27 mouse cellular contexts compared by ENCODE assay signal in genomic region chr19:58422916-58423493, GRCm38 (mm10). TPM values are rescaled to one million over a fixed set of nuclear protein-coding genes. Genes with fewer than 3 reads are reported as not detected.
DNase-seq lines count a peak whose midpoint lies in the region; ATAC-seq and TF ChIP-seq lines count a peak whose summit lies in the region.
"Had no signal": no experiment of that assay in that cellular context is flagged by ENCODE, and none has a peak within 500 bp of the region (broad histone marks: within the 10 kb centered on the region; RNA-seq: fewer than 3 reads in every experiment).

No protein-coding gene starts in this region.

- H3K36me3 ChIP-seq in hindbrain, postnatal 0 days (ENCODE audit: insufficient read depth, low read length): no peaks in the 10 kb centered on the region
- no peaks in the 10 kb centered on the region for H3K36me3 ChIP-seq in hindbrain, embryonic 11.5 days (ENCODE audit: control insufficient read depth, insufficient read depth, low read length)
- H3K36me3 ChIP-seq in limb, embryonic 10.5 days: no peaks in the 10 kb centered on the region
- H3K36me3 ChIP-seq: limb, embryonic 13.5 days; lung, embryonic 15.5 days had no signal

- no peak for TF ChIP-seq CTCF in hindbrain, postnatal 0 days (IDR thresholded peaks at IDR 0.05; ENCODE audit: low read depth)

- WGBS in hindbrain, postnatal 0 days: 85% methylated on average over 4 of the region's 4 CpGs
- 87% methylated on average over 4 of the region's 4 CpGs for WGBS in hindbrain, embryonic 11.5 days
- 98% methylated on average over 4 of the region's 4 CpGs for WGBS in limb, embryonic 10.5 days

- no peaks in the 10 kb centered on the region for H3K9me3 ChIP-seq in hindbrain, postnatal 0 days (ENCODE audit: low read length)
- no peaks in the 10 kb centered on the region for H3K9me3 ChIP-seq in hindbrain, embryonic 11.5 days (ENCODE audit: control insufficient read depth, low read length)
- no peaks in the 10 kb centered on the region for H3K9me3 ChIP-seq in limb, embryonic 10.5 days (replicated peaks)
- H3K9me3 ChIP-seq: kidney, embryonic 15.5 days; limb, embryonic 13.5 days; lung, embryonic 15.5 days; midbrain, embryonic 12.5 days had no signal

- intact Hi-C loops in heart, postnatal 25 days (cut with DNase I): no loop called here

- no peaks in the 10 kb centered on the region for H3K4me1 ChIP-seq in hindbrain, postnatal 0 days (ENCODE audit: insufficient read depth, low read length)
- no peaks in the 10 kb centered on the region for H3K4me1 ChIP-seq in hindbrain, embryonic 11.5 days (replicated peaks; ENCODE audit: control insufficient read depth, insufficient read depth, low read length)
- H3K4me1 ChIP-seq in limb, embryonic 10.5 days: peaks cover 19% of the 10 kb centered on the region
- H3K4me1 ChIP-seq: megakaryocyte, embryonic 14.5 days; midbrain, embryonic 12.5 days had no signal

- H3K27ac ChIP-seq in hindbrain, postnatal 0 days: no peak overlapping the region
- no peak overlapping the region for H3K27ac ChIP-seq in hindbrain, embryonic 11.5 days (ENCODE audit: low read depth, low read length)
- H3K27ac ChIP-seq in limb, embryonic 10.5 days: no peak overlapping the region
- H3K27ac ChIP-seq: gastrocnemius, adult 2 months; kidney, embryonic 15.5 days; limb, embryonic 13.5 days; lung, embryonic 15.5 days; midbrain, embryonic 12.5 days had no signal

- no peak for ATAC-seq in hindbrain, postnatal 0 days
- ATAC-seq in hindbrain, embryonic 11.5 days (ENCODE audit: low FRiP score): no peak
- ATAC-seq: forebrain, embryonic 16.5 days; inflammation-experienced regulatory T-cells, adult 6 months had no signal

- no peaks in the 10 kb centered on the region for H3K27me3 ChIP-seq in hindbrain, postnatal 0 days (ENCODE audit: insufficient read depth, low read length)
- H3K27me3 ChIP-seq in hindbrain, embryonic 11.5 days (ENCODE audit: control insufficient read depth, insufficient read depth, low read length): no peaks in the 10 kb centered on the region
- no peaks in the 10 kb centered on the region for H3K27me3 ChIP-seq in limb, embryonic 10.5 days (ENCODE audit: low read depth, poor library complexity, severe bottlenecking)
- H3K27me3 ChIP-seq: kidney, embryonic 15.5 days; limb, embryonic 13.5 days; lung, embryonic 15.5 days; megakaryocyte, embryonic 14.5 days; midbrain, embryonic 12.5 days had no signal

- DNase-seq in heart, adult 11 months: peak; percentile 96
- DNase-seq in heart, postnatal 25 days (ENCODE audit: low spot score): no peak
- peak; percentile 42 for DNase-seq in hindbrain, postnatal 0 days (ENCODE audit: low spot score)
- no peak for DNase-seq in hindbrain, embryonic 11.5 days (ENCODE audit: low spot score)
- DNase-seq in NIH3T3 (ENCODE audit: low read depth): peak; percentile 13
- peak; percentile 11 for DNase-seq in skeletal muscle tissue, adult 2 months (ENCODE audit: low read depth, low spot score)
- no peak for DNase-seq in limb, embryonic 10.5 days (ENCODE audit: low spot score)
- DNase-seq: adrenal gland, postnatal 10 days; B cell, adult 2 months; cerebellum, adult 11 months; cerebellum, adult 9-11 months; gastrocnemius, adult 2 months; kidney, adult 18-20 months; kidney, postnatal 25 days; lung, postnatal 4 days; right cerebral cortex, postnatal 14 days; thymus, postnatal 14 days had no signal

- no peak overlapping the region for H3K4me3 ChIP-seq in hindbrain, postnatal 0 days (ENCODE audit: low read length)
- no peak overlapping the region for H3K4me3 ChIP-seq in hindbrain, embryonic 11.5 days (ENCODE audit: low read depth, low read length)
- no peak overlapping the region for H3K4me3 ChIP-seq in limb, embryonic 10.5 days
- H3K4me3 ChIP-seq: gastrocnemius, adult 2 months; kidney, embryonic 15.5 days; limb, embryonic 13.5 days; lung, embryonic 15.5 days; megakaryocyte, embryonic 14.5 days; midbrain, embryonic 12.5 days had no signal

- no peak overlapping the region for H3K4me2 ChIP-seq in hindbrain, postnatal 0 days (ENCODE audit: low read depth, low read length)
- H3K4me2 ChIP-seq in hindbrain, embryonic 11.5 days (replicated peaks; ENCODE audit: low read depth, low read length): no peak overlapping the region
- H3K4me2 ChIP-seq: hindbrain, embryonic 14.5 days; kidney, embryonic 15.5 days; limb, embryonic 13.5 days; liver, embryonic 11.5 days; lung, embryonic 15.5 days; midbrain, embryonic 12.5 days had no signal

- no peak overlapping the region for H3K9ac ChIP-seq in hindbrain, postnatal 0 days (replicated peaks; ENCODE audit: low read length)
- H3K9ac ChIP-seq in hindbrain, embryonic 11.5 days (ENCODE audit: low read depth, low read length): no peak overlapping the region
- H3K9ac ChIP-seq: hindbrain, embryonic 14.5 days; kidney, embryonic 15.5 days; limb, embryonic 13.5 days; lung, embryonic 15.5 days; midbrain, embryonic 12.5 days had no signal

RNA-seq across cellular contexts. Expression of gene Gfra1, which starts 32.7 kb away (rescaled TPM):
- total RNA-seq in heart, postnatal 25 days (2021): 1 to 10 TPM; 3.5 to 3.6 TPM
- 59.8 and 63.9 TPM in 2 replicates for total RNA-seq in hindbrain, postnatal 0 days (2014; rRNA removed)
- 31.4 and 32.3 TPM in 2 replicates for polyA plus RNA-seq in hindbrain, postnatal 0 days (2015; fragmentation: Nextera tagmentation; extraction: Ambion mirVana)
- polyA plus RNA-seq in hindbrain, embryonic 11.5 days (2014; fragmentation: Nextera tagmentation; extraction: Ambion mirVana): 30.6 and 42.2 TPM in 2 replicates
- 3.0 and 5.1 TPM in 2 replicates for polyA plus RNA-seq in limb, embryonic 10.5 days (2016; fragmentation: Nextera tagmentation; extraction: Ambion mirVana)
- total RNA-seq: monocyte, adult 5-6 weeks had no signal

Comparison
In these comparisons a context has a peak if more than half of its experiments do, and no peak if none do; other contexts are left out.
1. DNase-seq: peak in heart, adult 11 months (single experiment), hindbrain, postnatal 0 days (single experiment), NIH3T3 (single experiment) and skeletal muscle tissue, adult 2 months (single experiment); none in heart, postnatal 25 days (single experiment), hindbrain, embryonic 11.5 days (single experiment) and limb, embryonic 10.5 days (single experiment).